Mouse (Mus musculus): Measurements from ENCODE around the gene Gopc.

GRCm38 (mm10) chr10:52360862-52361609, 20.9 kb downstream of the Gopc start:
- TF ChIP-seq POLR2A (IDR thresholded peaks at IDR 0.05; ENCODE audit: control insufficient read depth, low read depth, low read length) (no peak), CTCF (IDR thresholded peaks at IDR 0.05; ENCODE audit: control insufficient read depth, insufficient read depth, insufficient replicate concordance, low read depth, low read length) (no peak)
